Mouse (Mus musculus) forebrain, embryonic 15.5 days (tissue): ENCODE measurements around the gene Pum3. TPM values are rescaled to one million over a fixed set of nuclear protein-coding genes. Genes with fewer than 3 reads are reported as not detected.

Source experiments
- ATAC-seq: fragments of 200-750 bp; cut with Nextera tagmentation; replicated peaks from 2 replicates; pipeline ENCODE4 v1.8.0; 2017; ENCODE audit warnings: mild to moderate bottlenecking, moderate TSS enrichment, moderate library complexity
- H3K27ac ChIP-seq: fragments of 300-500 bp; sonication (generic); replicated peaks from 2 replicates; pipeline ENCODE4 v1.5.1; 2015; ENCODE audit warnings: mild to moderate bottlenecking, inconsistent platforms
- H3K27me3 ChIP-seq: fragments of 300-500 bp; sonication (generic); 2 replicates; pipeline ENCODE4 v1.6.1; 2015; ENCODE audit warnings: inconsistent platforms
- H3K36me3 ChIP-seq: fragments of 300-500 bp; sonication (generic); 2 replicates; pipeline ENCODE4 v1.6.1; 2015; ENCODE audit warnings: mild to moderate bottlenecking, inconsistent platforms
- H3K4me1 ChIP-seq: fragments of 300-500 bp; sonication (generic); 2 replicates; pipeline ENCODE4 v1.6.1; 2015; ENCODE audit warnings: inconsistent platforms
- H3K4me2 ChIP-seq: fragments of 300-500 bp; sonication (generic); replicated peaks from 2 replicates; pipeline ENCODE4 v1.6.1; 2015; ENCODE audit warnings: mild to moderate bottlenecking, inconsistent platforms
- H3K4me3 ChIP-seq: fragments of 300-500 bp; sonication (generic); 2 replicates; pipeline ENCODE4 v1.5.1; 2015; ENCODE audit warnings: mild to moderate bottlenecking, inconsistent platforms
- H3K9ac ChIP-seq: fragments of 300-500 bp; sonication (generic); replicated peaks from 2 replicates; pipeline ENCODE4 v1.6.1; 2015; ENCODE audit warnings: mild to moderate bottlenecking, inconsistent platforms
- H3K9me3 ChIP-seq: fragments of 300-500 bp; sonication (generic); 2 replicates; pipeline ENCODE4 v1.6.1; 2016; ENCODE audit warnings: inconsistent platforms
- WGBS: fragments of 180-500 bp; shearing (Covaris S2); methylation state at CpG from one replicate; pipeline ENCODE4 v1.1.7; 2015; ENCODE audit warnings: mixed read lengths; 5-methylcytosine and 5-hydroxymethylcytosine counted together
- polyA plus RNA-seq: library from polyadenylated mRNA; unstranded; fragments of >200 nt; fragmentation: Nextera tagmentation; extraction: Ambion mirVana; gene quantifications from 2 replicates; pipeline ENCODE4 v1.2.1, GENCODE M21; 2015

Gene Pum3
- polyA plus RNA-seq = 65.7 and 76.5 TPM in 2 replicates

- H3K36me3 ChIP-seq = 0 out of 2 replicates have a peak, but pooled peaks cover 3% of the 10 kb centered on the region
- peak; percentile 97 for ATAC-seq
- H3K9me3 ChIP-seq = no peaks in the 10 kb centered on the region
- no peaks in the 10 kb centered on the region for H3K27me3 ChIP-seq
- peak within 1 kb of the TSS; percentile 81 for H3K4me2 ChIP-seq
- H3K4me3 ChIP-seq = peak within 1 kb of the TSS; percentile 83
- H3K4me1 ChIP-seq = peaks cover 22% of the 10 kb centered on the region
- under 1% methylated on average over 40 of the region's 40 CpGs for WGBS
- H3K9ac ChIP-seq = peak within 1 kb of the TSS; percentile 76
- peak within 1 kb of the TSS; percentile 91 for H3K27ac ChIP-seq
These were observed at the start of gene Pum3 for GRCm38 (mm10) chr19:27429745-27430251. TSS of gene Pum3 (minus strand) at chr19:27429825.

GRCm38 (mm10) chr19:27466691-27467090 lies 37.1 kb upstream of the Pum3 start:
- no peak overlapping the region for H3K4me2 ChIP-seq
- H3K4me3 ChIP-seq = no peak overlapping the region
- no peak for ATAC-seq
- no peak overlapping the region for H3K27ac ChIP-seq
- no peaks in the 10 kb centered on the region for H3K9me3 ChIP-seq
- no peaks in the 10 kb centered on the region for H3K36me3 ChIP-seq
- no peaks in the 10 kb centered on the region for H3K27me3 ChIP-seq
- H3K9ac ChIP-seq = no peak overlapping the region
- H3K4me1 ChIP-seq = no peaks in the 10 kb centered on the region
- WGBS = 87% methylated on average over 4 of the region's 4 CpGs

GRCm38 (mm10) chr19:27462656-27463055 lies 33.0 kb upstream of the Pum3 start:
- Histone ChIP-seq H3K27ac (no peak overlapping the region), H3K4me3 (no peak overlapping the region), H3K9me3 (no peaks in the 10 kb centered on the region), H3K4me2 (no peak overlapping the region), H3K4me1 (no peaks in the 10 kb centered on the region), H3K9ac (no peak overlapping the region), H3K27me3 (no peaks in the 10 kb centered on the region), H3K36me3 (no peaks in the 10 kb centered on the region)
- 61% methylated on average over 4 of the region's 4 CpGs for WGBS
- no peak for ATAC-seq

GRCm38 (mm10) chr19:27450458-27450857 lies 20.8 kb upstream of the Pum3 start:
- peak; percentile 71; the same call in 1 of the 2 replicates for ATAC-seq
- Histone ChIP-seq H3K27ac (no peak overlapping the region), H3K4me2 (no peak overlapping the region), H3K9me3 (0 out of 2 replicates have a peak, but pooled peaks cover 5% of the 10 kb centered on the region), H3K36me3 (no peaks in the 10 kb centered on the region), H3K27me3 (no peaks in the 10 kb centered on the region; the same call in 1 of the 2 replicates), H3K9ac (no peak overlapping the region), H3K4me1 (peaks cover 2% of the 10 kb centered on the region), H3K4me3 (no peak overlapping the region)
- WGBS = 24% methylated on average over 4 of the region's 4 CpGs

- ATAC-seq = peak; percentile 62
These were observed 17.9 kb upstream of the Pum3 start for GRCm38 (mm10) chr19:27447515-27447914.

GRCm38 (mm10) chr19:27441106-27441505 lies 11.5 kb upstream of the Pum3 start:
- WGBS = 88% methylated on average over 5 of the region's 5 CpGs
- Histone ChIP-seq H3K4me2 (no peak overlapping the region), H3K9me3 (no peaks in the 10 kb centered on the region), H3K4me3 (no peak overlapping the region), H3K4me1 (no peaks in the 10 kb centered on the region), H3K27me3 (no peaks in the 10 kb centered on the region; the same call in 1 of the 2 replicates), H3K27ac (no peak overlapping the region), H3K9ac (no peak overlapping the region), H3K36me3 (no peaks in the 10 kb centered on the region)
- ATAC-seq = no peak

More at GRCm38 (mm10) chr19:27447515-27447914, 17.9 kb upstream of the Pum3 start:
- Histone ChIP-seq H3K27me3 (no peaks in the 10 kb centered on the region; the same call in 1 of the 2 replicates), H3K4me2 (0 out of 2 replicates have a peak overlapping the region, but pooled peaks have one; percentile 10), H3K9ac (no peak overlapping the region), H3K4me1 (peaks cover 2% of the 10 kb centered on the region), H3K36me3 (no peaks in the 10 kb centered on the region), H3K27ac (no peak overlapping the region), H3K4me3 (no peak overlapping the region), H3K9me3 (no peaks in the 10 kb centered on the region)
- WGBS = 21% methylated on average over 7 of the region's 7 CpGs

GRCm38 (mm10) chr19:27437982-27438652 lies 8.5 kb upstream of the Pum3 start:
- no peak overlapping the region for H3K4me3 ChIP-seq
- no peaks in the 10 kb centered on the region for H3K27me3 ChIP-seq
- WGBS = 92% methylated on average over 10 of the region's 10 CpGs
- no peaks in the 10 kb centered on the region for H3K36me3 ChIP-seq
- H3K9me3 ChIP-seq = no peaks in the 10 kb centered on the region
- H3K4me2 ChIP-seq = no peak overlapping the region
- ATAC-seq = no peak
- H3K4me1 ChIP-seq = no peaks in the 10 kb centered on the region
- no peak overlapping the region for H3K27ac ChIP-seq
- H3K9ac ChIP-seq = no peak overlapping the region

- no peaks in the 10 kb centered on the region for H3K36me3 ChIP-seq
- H3K4me1 ChIP-seq = peaks cover 22% of the 10 kb centered on the region
- no peaks in the 10 kb centered on the region for H3K9me3 ChIP-seq
- 0 out of 2 replicates have a peak, but pooled peaks have one; percentile 7 for ATAC-seq
- H3K27ac ChIP-seq = peak overlapping the region; percentile 91
- H3K9ac ChIP-seq = peak overlapping the region; percentile 76
- H3K4me3 ChIP-seq = peak overlapping the region; percentile 83
- no peaks in the 10 kb centered on the region for H3K27me3 ChIP-seq
- 1% methylated on average over 10 of the region's 10 CpGs for WGBS
- peak overlapping the region; percentile 81 for H3K4me2 ChIP-seq
These were observed 781 bp upstream of the Pum3 start for GRCm38 (mm10) chr19:27430406-27430805.

GRCm38 (mm10) chr19:27429281-27429680 lies 344 bp downstream of the Pum3 start:
- Histone ChIP-seq H3K36me3 (peaks cover 7% of the 10 kb centered on the region; the same call in 1 of the 2 replicates), H3K27ac (0 out of 2 replicates have a peak overlapping the region, but pooled peaks have one; percentile 7), H3K27me3 (no peaks in the 10 kb centered on the region), H3K9me3 (no peaks in the 10 kb centered on the region), H3K4me1 (peaks cover 22% of the 10 kb centered on the region), H3K4me3 (peak overlapping the region; percentile 83), H3K9ac (peak overlapping the region; percentile 50), H3K4me2 (peak overlapping the region; percentile 81)
- no peak for ATAC-seq
- WGBS = under 1% methylated on average over 16 of the region's 16 CpGs

- no peaks in the 10 kb centered on the region for H3K9me3 ChIP-seq
- no peak overlapping the region for H3K27ac ChIP-seq
- H3K36me3 ChIP-seq = peaks cover 20% of the 10 kb centered on the region
- peaks cover 22% of the 10 kb centered on the region for H3K4me1 ChIP-seq
- WGBS = 94% methylated on average over 2 of the region's 2 CpGs
- ATAC-seq = no peak
- no peak overlapping the region for H3K4me3 ChIP-seq
- H3K9ac ChIP-seq = no peak overlapping the region
- no peak overlapping the region for H3K4me2 ChIP-seq
- no peaks in the 10 kb centered on the region for H3K27me3 ChIP-seq
These were observed 1.8 kb downstream of the Pum3 start for GRCm38 (mm10) chr19:27427865-27428264.

- no peak for ATAC-seq
- peaks cover 30% of the 10 kb centered on the region for H3K36me3 ChIP-seq
These were observed 3.2 kb downstream of the Pum3 start for GRCm38 (mm10) chr19:27426451-27426850.

GRCm38 (mm10) chr19:27425656-27426055 lies 4.0 kb downstream of the Pum3 start:
- Histone ChIP-seq H3K4me2 (no peak overlapping the region), H3K36me3 (peaks cover 36% of the 10 kb centered on the region), H3K27me3 (no peaks in the 10 kb centered on the region), H3K9ac (no peak overlapping the region), H3K4me3 (no peak overlapping the region), H3K4me1 (peaks cover 17% of the 10 kb centered on the region), H3K27ac (no peak overlapping the region), H3K9me3 (no peaks in the 10 kb centered on the region)
- no peak for ATAC-seq
- WGBS = 68% methylated on average over 7 of the region's 7 CpGs

More at GRCm38 (mm10) chr19:27426451-27426850, 3.2 kb downstream of the Pum3 start:
- Histone ChIP-seq H3K27ac (no peak overlapping the region), H3K9ac (no peak overlapping the region), H3K27me3 (no peaks in the 10 kb centered on the region), H3K4me3 (no peak overlapping the region), H3K4me2 (no peak overlapping the region), H3K9me3 (no peaks in the 10 kb centered on the region), H3K4me1 (peaks cover 22% of the 10 kb centered on the region)
- 94% methylated on average over 1 of the region's 1 CpGs for WGBS
